Mouse (Mus musculus): ENCODE results near the gene Prss46. TPM values are rescaled to one million over a fixed set of nuclear protein-coding genes. Genes with fewer than 3 reads are reported as not detected.

The Prss46 gene
- polyA plus RNA-seq, 1 experiment = not detected

DNA sequence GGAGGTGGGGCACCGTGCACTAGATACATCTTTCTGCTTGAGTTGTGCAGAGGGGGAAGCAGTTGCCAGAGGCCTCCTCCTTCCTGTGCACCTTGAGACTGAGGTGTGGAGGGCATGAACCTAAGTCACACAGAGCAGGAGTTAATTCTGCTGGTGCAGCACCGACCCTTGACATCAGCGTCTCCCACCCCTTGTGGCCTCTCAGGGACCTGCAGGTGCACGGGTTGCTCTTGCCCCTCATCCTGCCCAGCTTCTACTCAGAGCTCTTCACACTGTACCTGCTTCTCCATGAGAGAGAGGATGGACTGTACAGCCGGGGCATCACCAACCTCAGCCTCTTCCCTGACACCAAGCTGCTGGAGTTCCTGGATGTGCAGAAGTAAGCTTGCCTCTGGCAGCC is 51.2 kb downstream of the Prss46 start:
- Histone ChIP-seq H3K4me3 (ENCODE audit: low read depth, low read length) (no peak overlapping the region), H3K36me3 (ENCODE audit: control insufficient read depth, insufficient read depth, low read length) (peaks cover 22% of the 10 kb centered on the region; the same call in 1 of the 2 replicates), H3K27ac (ENCODE audit: insufficient read depth, low read depth, low read length) (no peak overlapping the region), H3K4me1 (ENCODE audit: control insufficient read depth, insufficient read depth, insufficient read length, low read length) (peaks cover 2% of the 10 kb centered on the region; the same call in 1 of the 2 replicates), H3K27me3 (ENCODE audit: control insufficient read depth, insufficient read depth, low read length) (no peaks in the 10 kb centered on the region)
- TF ChIP-seq CTCF (IDR thresholded peaks at IDR 0.05; ENCODE audit: extremely low read depth, insufficient read length, insufficient replicate concordance, low read depth, low read length) (no peak), POLR2A (IDR thresholded peaks at IDR 0.05; ENCODE audit: low read depth, low read length) (no peak)
- 66% methylated on average over 5 of the region's 5 CpGs for WGBS

DNA sequence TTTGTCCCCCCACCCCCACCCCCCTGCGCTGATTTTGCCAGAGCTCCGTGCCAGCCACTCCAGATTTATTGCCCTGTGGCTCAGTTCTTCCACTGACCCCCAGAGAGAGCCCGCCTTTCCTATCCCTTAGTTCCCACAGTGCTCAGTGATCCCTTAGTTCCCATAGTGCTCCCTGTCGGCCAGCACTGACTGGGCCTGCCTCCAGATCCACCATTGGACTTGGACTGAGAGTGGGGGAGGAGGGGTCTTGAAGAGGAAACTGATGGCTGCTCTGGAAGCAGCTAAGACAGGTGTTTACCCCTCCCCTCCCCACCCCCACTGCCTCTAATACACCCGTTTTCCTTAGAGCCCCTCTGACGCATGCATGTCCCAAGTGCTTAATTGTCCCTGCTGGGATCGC is 51.7 kb downstream of the Prss46 start:
- Histone ChIP-seq H3K4me3 (ENCODE audit: low read depth, low read length) (no peak overlapping the region), H3K4me1 (ENCODE audit: control insufficient read depth, insufficient read depth, insufficient read length, low read length) (no peaks in the 10 kb centered on the region), H3K36me3 (ENCODE audit: control insufficient read depth, insufficient read depth, low read length) (peaks cover 22% of the 10 kb centered on the region; the same call in 1 of the 2 replicates), H3K27ac (ENCODE audit: insufficient read depth, low read depth, low read length) (no peak overlapping the region), H3K27me3 (ENCODE audit: control insufficient read depth, insufficient read depth, low read length) (no peaks in the 10 kb centered on the region)
- WGBS = 71% methylated on average over 7 of the region's 7 CpGs
- TF ChIP-seq CTCF (IDR thresholded peaks at IDR 0.05; ENCODE audit: extremely low read depth, insufficient read length, insufficient replicate concordance, low read depth, low read length) = no peak
- TF ChIP-seq POLR2A (IDR thresholded peaks at IDR 0.05; ENCODE audit: low read depth, low read length) = no peak

DNA sequence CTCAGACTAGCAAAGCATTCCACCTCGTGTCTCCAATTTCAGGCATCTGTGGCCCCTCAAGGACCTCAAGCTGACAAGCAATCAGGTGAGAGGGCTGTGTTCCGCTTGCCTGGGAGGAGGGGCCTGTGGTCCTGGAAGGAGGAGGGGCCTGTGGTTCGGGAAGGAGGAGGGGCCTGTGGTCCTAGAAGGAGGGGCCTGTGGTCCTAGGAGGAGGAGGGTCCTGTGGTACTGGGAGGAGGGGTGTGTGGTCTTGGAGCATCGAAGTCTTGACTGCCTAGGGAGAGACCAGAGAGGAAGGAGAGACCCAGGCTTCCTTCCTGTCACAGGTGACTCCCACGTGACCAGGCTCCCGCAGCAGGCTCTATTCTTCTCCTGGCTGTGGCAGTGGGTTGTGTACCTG is 52.3 kb downstream of the Prss46 start:
- Histone ChIP-seq H3K4me1 (ENCODE audit: control insufficient read depth, insufficient read depth, insufficient read length, low read length) (no peaks in the 10 kb centered on the region), H3K27ac (ENCODE audit: insufficient read depth, low read depth, low read length) (no peak overlapping the region), H3K4me3 (ENCODE audit: low read depth, low read length) (no peak overlapping the region), H3K36me3 (ENCODE audit: control insufficient read depth, insufficient read depth, low read length) (peaks cover 21% of the 10 kb centered on the region; the same call in 1 of the 2 replicates), H3K27me3 (ENCODE audit: control insufficient read depth, insufficient read depth, low read length) (no peaks in the 10 kb centered on the region)
- 46% methylated on average over 6 of the region's 6 CpGs for WGBS
- TF ChIP-seq CTCF (IDR thresholded peaks at IDR 0.05; ENCODE audit: extremely low read depth, insufficient read length, insufficient replicate concordance, low read depth, low read length) (no peak), POLR2A (IDR thresholded peaks at IDR 0.05; ENCODE audit: low read depth, low read length) (no peak)

DNA sequence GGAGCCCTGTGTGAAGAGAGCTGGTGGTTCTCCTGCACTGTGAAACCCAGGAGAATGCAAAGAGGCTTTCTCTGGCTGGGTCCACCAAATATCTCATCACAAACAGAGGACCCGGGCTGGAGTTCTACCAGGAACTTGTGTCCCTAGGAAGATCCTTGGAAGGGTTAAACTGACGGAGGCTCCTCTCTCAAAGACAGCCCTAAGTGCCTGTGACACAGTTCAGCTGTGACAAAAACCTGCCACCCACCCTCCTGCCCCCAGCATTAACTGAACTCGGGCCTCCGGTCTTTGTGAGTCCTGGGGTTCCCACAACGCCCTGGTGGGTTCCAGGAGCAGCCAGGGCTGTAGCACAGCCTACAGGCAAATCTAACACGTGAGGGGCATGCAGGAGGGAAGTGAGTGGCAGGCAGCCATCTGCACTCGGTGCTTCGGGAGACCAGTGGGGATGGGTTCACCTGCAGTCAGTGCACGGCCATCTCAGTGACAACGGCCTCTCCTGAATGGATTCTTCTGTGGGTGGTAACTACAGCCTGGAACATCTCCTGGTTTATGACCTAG is 55.2 kb downstream of the Prss46 start:
- peaks cover 12% of the 10 kb centered on the region; the same call in 1 of the 2 replicates for H3K36me3 ChIP-seq (ENCODE audit: control insufficient read depth, insufficient read depth, low read length)
- H3K4me1 ChIP-seq (ENCODE audit: control insufficient read depth, insufficient read depth, insufficient read length, low read length) = no peaks in the 10 kb centered on the region
- H3K4me3 ChIP-seq (ENCODE audit: low read depth, low read length) = no peak overlapping the region
- WGBS = 72% methylated on average over 10 of the region's 10 CpGs
- TF ChIP-seq CTCF (IDR thresholded peaks at IDR 0.05; ENCODE audit: extremely low read depth, insufficient read length, insufficient replicate concordance, low read depth, low read length) = no peak
- TF ChIP-seq POLR2A (IDR thresholded peaks at IDR 0.05; ENCODE audit: low read depth, low read length) = no peak
- H3K27ac ChIP-seq (ENCODE audit: insufficient read depth, low read depth, low read length) = no peak overlapping the region
- H3K27me3 ChIP-seq (ENCODE audit: control insufficient read depth, insufficient read depth, low read length) = no peaks in the 10 kb centered on the region

DNA sequence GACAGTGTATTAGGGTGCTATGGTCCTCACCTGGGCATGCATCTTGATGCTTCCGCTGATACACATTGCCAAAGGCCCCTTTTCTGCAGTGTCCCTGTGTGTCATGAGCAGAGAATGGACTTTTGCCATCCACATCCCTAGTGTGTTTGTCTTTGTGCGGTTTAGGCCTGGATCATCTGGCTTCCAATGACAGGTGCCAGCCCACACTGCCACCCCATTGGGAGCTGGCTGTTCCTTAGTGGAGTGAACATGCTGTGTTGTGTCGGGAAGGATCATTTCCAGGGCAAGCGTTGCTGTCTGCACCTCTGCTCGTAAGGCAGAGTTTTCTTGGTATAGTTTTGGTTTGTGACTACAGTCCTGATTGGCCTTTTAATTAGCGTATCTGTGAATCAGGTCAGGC is 56.9 kb downstream of the Prss46 start:
- Histone ChIP-seq H3K4me1 (ENCODE audit: control insufficient read depth, insufficient read depth, insufficient read length, low read length) (no peaks in the 10 kb centered on the region), H3K4me3 (ENCODE audit: low read depth, low read length) (no peak overlapping the region), H3K27ac (ENCODE audit: insufficient read depth, low read depth, low read length) (no peak overlapping the region), H3K36me3 (ENCODE audit: control insufficient read depth, insufficient read depth, low read length) (peaks cover 6% of the 10 kb centered on the region; the same call in 1 of the 2 replicates), H3K27me3 (ENCODE audit: control insufficient read depth, insufficient read depth, low read length) (no peaks in the 10 kb centered on the region)
- TF ChIP-seq CTCF (IDR thresholded peaks at IDR 0.05; ENCODE audit: extremely low read depth, insufficient read length, insufficient replicate concordance, low read depth, low read length) = no peak
- no peak for TF ChIP-seq POLR2A (IDR thresholded peaks at IDR 0.05; ENCODE audit: low read depth, low read length)
- WGBS = 90% methylated on average over 6 of the region's 6 CpGs

DNA sequence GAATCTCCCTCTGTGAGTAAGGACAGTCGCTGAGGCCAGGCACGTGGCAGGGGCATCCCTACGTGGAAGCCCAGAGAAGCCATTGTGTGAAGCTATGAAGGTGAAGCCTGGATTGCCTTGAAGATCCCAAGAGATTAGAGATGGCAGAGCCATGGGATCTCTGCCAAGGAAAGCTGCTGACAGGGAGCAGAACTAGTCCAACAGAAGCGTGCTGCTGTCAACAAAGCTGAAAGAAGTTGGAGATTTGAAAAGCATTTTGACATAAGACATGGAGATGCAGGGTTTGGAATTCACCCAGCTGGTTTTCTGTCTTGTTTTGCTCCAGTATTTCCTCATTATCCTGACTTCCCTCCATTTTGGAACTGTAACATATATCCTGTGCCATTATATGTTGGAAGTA is 58.0 kb downstream of the Prss46 start:
- H3K36me3 ChIP-seq (ENCODE audit: control insufficient read depth, insufficient read depth, low read length) = peaks cover 6% of the 10 kb centered on the region; the same call in 1 of the 2 replicates
- H3K4me3 ChIP-seq (ENCODE audit: low read depth, low read length) = no peak overlapping the region
- no peak for TF ChIP-seq CTCF (IDR thresholded peaks at IDR 0.05; ENCODE audit: extremely low read depth, insufficient read length, insufficient replicate concordance, low read depth, low read length)
- TF ChIP-seq POLR2A (IDR thresholded peaks at IDR 0.05; ENCODE audit: low read depth, low read length) = no peak
- H3K27ac ChIP-seq (ENCODE audit: insufficient read depth, low read depth, low read length) = no peak overlapping the region
- WGBS = 81% methylated on average over 4 of the region's 4 CpGs
- no peaks in the 10 kb centered on the region for H3K4me1 ChIP-seq (ENCODE audit: control insufficient read depth, insufficient read depth, insufficient read length, low read length)
- no peaks in the 10 kb centered on the region for H3K27me3 ChIP-seq (ENCODE audit: control insufficient read depth, insufficient read depth, low read length)

Other genes with a start within 250 kb of the Prss46 start
- 3.3 and 3.7 TPM in 2 replicates for gene Nradd, start 220.1 kb upstream of the Prss46 start, polyA plus RNA-seq (2012; rRNA removed)
- 28.1 and 28.8 TPM in 2 replicates for gene Nbeal2, start 190.3 kb upstream of the Prss46 start, polyA plus RNA-seq (2012; rRNA removed)
- 52.9 and 138 TPM in 2 replicates for gene Ccdc12, start 188.0 kb upstream of the Prss46 start, polyA plus RNA-seq (2012; rRNA removed)
- gene Myl3, start 102.6 kb upstream of the Prss46 start, polyA plus RNA-seq (2012; rRNA removed) = not detected in 2 replicates
- gene Pth1r, start 97.4 kb upstream of the Prss46 start, polyA plus RNA-seq (2012; rRNA removed) = 5.6 and 7.3 TPM in 2 replicates
- gene Prss42, start 46.3 kb upstream of the Prss46 start, polyA plus RNA-seq (2012; rRNA removed) = not detected in 2 replicates
- not detected in 2 replicates for gene Prss44, start 30.5 kb upstream of the Prss46 start, polyA plus RNA-seq (2012; rRNA removed)
- gene Prss43, start 17.8 kb upstream of the Prss46 start, polyA plus RNA-seq (2012; rRNA removed) = not detected in 2 replicates
- not detected in 2 replicates for gene Prss45, start 9.9 kb upstream of the Prss46 start, polyA plus RNA-seq (2012; rRNA removed)
- not detected in 2 replicates for gene Prss50, start 13.5 kb downstream of the Prss46 start, polyA plus RNA-seq (2012; rRNA removed)
- 16.2 and 19.0 TPM in 2 replicates for gene Als2cl, start 35.4 kb downstream of the Prss46 start, polyA plus RNA-seq (2012; rRNA removed)
- 0.76 and 0.82 TPM in 2 replicates for gene Tmie, start 35.6 kb downstream of the Prss46 start, polyA plus RNA-seq (2012; rRNA removed)
- gene Fam240a, start 72.4 kb downstream of the Prss46 start, polyA plus RNA-seq (2012; rRNA removed) = not detected in 2 replicates
- gene Tdgf1, start 101.7 kb downstream of the Prss46 start, polyA plus RNA-seq (2012; rRNA removed) = not detected in 2 replicates
- gene Lrrc2, start 107.0 kb downstream of the Prss46 start, polyA plus RNA-seq (2012; rRNA removed) = not detected in 2 replicates
- gene Rtp3, start 146.1 kb downstream of the Prss46 start, polyA plus RNA-seq (2012; rRNA removed) = 0.72 and 0.74 TPM in 2 replicates
- 0.29 and 1.9 TPM in 2 replicates for gene Ltf, start 174.8 kb downstream of the Prss46 start, polyA plus RNA-seq (2012; rRNA removed)
- 1.8 and 3.4 TPM in 2 replicates for gene Ccrl2, start 213.0 kb downstream of the Prss46 start, polyA plus RNA-seq (2012; rRNA removed)